Mouse (Mus musculus) forebrain, embryonic 14.5 days (tissue): ENCODE data around the gene Zfp428. TPM values are rescaled to one million over a fixed set of nuclear protein-coding genes. Genes with fewer than 3 reads are reported as not detected.
A peak's percentile ranks its signal among the peaks of the same experiment; 100 is the strongest.

ENCODE experiments used
- ATAC-seq: fragments of 200-750 bp; cut with Nextera tagmentation; 2 replicates; pipeline ENCODE4 v1.8.0; 2017; ENCODE audit warnings: mild to moderate bottlenecking, moderate library complexity
- DNase-seq: peaks from one replicate; pipeline ENCODE4 v3.0.0-alpha.2; 2015; ENCODE audit warnings: low spot score
- H3K27ac ChIP-seq: fragments of 300-500 bp; sonication (generic); 2 replicates; pipeline ENCODE4 v1.5.1; 2014; ENCODE audit warnings: low read depth, mild to moderate bottlenecking, control low read depth, low read length, moderate library complexity
- H3K27me3 ChIP-seq: fragments of 300-500 bp; sonication (generic); replicated peaks from 2 replicates; pipeline ENCODE4 v1.6.1; 2014; ENCODE audit warnings: low read length, control low read depth, mixed read lengths; ENCODE audit not compliant: control insufficient read depth, insufficient read depth
- H3K36me3 ChIP-seq: fragments of 300-500 bp; sonication (generic); 2 replicates; pipeline ENCODE4 v1.6.1; 2014; ENCODE audit warnings: low read length, control low read depth; ENCODE audit not compliant: control insufficient read depth, insufficient read depth
- H3K4me1 ChIP-seq: fragments of 300-500 bp; sonication (generic); 2 replicates; pipeline ENCODE4 v1.6.1; 2014; ENCODE audit warnings: antibody characterized with exemption, low read length, control low read depth; ENCODE audit not compliant: control insufficient read depth, insufficient read depth
- H3K4me2 ChIP-seq: fragments of 300-500 bp; sonication (generic); 2 replicates; pipeline ENCODE4 v1.6.1; 2014; ENCODE audit warnings: mild to moderate bottlenecking, control low read depth, low read length
- H3K4me3 ChIP-seq: fragments of 300-500 bp; sonication (generic); 2 replicates; pipeline ENCODE4 v1.5.1; 2014; ENCODE audit warnings: low read depth, low read length, control low read depth
- H3K9ac ChIP-seq: fragments of 300-500 bp; sonication (generic); 2 replicates; pipeline ENCODE4 v1.6.1; 2014; ENCODE audit warnings: mild to moderate bottlenecking, low read length, control low read depth, moderate library complexity
- H3K9me3 ChIP-seq: fragments of 300-500 bp; sonication (generic); replicated peaks from 2 replicates; pipeline ENCODE4 v1.6.1; 2016; ENCODE audit warnings: low read length, control low read depth, mixed read lengths; ENCODE audit not compliant: control insufficient read depth
- WGBS: fragments of 180-500 bp; shearing (Covaris S2); extraction: QIAGEN DNeasy Blood & Tissue Kit; methylation state at CpG from one replicate; pipeline ENCODE4 v1.1.7; 2014; 5-methylcytosine and 5-hydroxymethylcytosine counted together
- polyA plus RNA-seq: library from polyadenylated mRNA; unstranded; fragments of >200 nt; fragmentation: Nextera tagmentation; extraction: Ambion mirVana; gene quantifications from 2 replicates; pipeline ENCODE4 v1.2.1, GENCODE M21; 2014

The Zfp428 gene
- polyA plus RNA-seq, 1 experiment from 2014 or later, result 178 TPM

DNA sequence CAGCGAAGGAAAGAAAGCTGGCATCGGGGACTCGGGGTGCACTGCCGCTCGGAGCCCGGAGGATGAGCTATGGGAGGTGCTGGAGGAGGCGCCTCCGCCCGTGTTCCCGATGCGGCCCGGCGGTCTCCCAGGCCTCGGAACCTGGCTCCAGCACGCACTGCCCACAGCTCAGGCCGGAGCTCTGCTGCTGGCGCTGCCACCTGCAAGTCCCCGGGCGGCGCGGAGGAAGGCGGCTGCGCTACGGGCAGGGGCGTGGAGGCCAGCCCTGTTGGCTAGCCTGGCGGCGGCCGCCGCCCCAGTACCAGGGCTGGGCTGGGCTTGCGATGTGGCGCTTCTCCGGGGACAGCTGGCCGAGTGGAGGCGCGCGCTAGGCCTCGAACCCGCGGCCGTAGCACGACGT is 27.0 kb downstream of the Zfp428 start:
- Histone ChIP-seq H3K4me1 (peaks cover 18% of the 10 kb centered on the region), H3K27ac (no peak overlapping the region), H3K36me3 (peaks cover 38% of the 10 kb centered on the region), H3K4me2 (peak overlapping the region; percentile 28; the same call in 1 of the 2 replicates), H3K4me3 (peak overlapping the region; percentile 10; the same call in 1 of the 2 replicates), H3K9ac (peak overlapping the region; percentile 32; the same call in 1 of the 2 replicates), H3K27me3 (no peaks in the 10 kb centered on the region), H3K9me3 (no peaks in the 10 kb centered on the region)
- WGBS, result 21% methylated on average over 42 of the region's 42 CpGs
- ATAC-seq, result no peak
- no peak for DNase-seq

DNA sequence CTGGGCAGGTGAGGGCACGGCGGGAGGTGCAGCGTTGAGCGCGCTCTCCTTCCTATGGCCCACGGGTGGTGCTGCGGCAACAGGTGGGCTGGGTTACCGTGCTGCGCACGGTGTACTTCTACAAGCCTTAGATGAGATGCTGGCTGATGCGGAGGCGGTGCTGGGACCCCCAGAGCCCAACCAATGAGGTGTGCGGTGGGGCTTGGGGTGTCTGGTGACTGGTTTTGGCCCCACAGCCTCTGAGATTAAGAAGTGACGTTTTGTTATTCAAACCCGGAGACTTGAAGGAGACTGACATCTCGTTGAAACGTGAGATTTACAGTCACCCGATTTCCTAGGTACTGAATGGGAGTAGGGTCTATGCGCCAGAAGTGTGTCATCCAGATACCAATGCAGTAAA is 27.5 kb downstream of the Zfp428 start:
- no peak overlapping the region for H3K27ac ChIP-seq
- WGBS, result 32% methylated on average over 19 of the region's 19 CpGs
- DNase-seq, result no peak
- peaks cover 18% of the 10 kb centered on the region for H3K4me1 ChIP-seq
- no peaks in the 10 kb centered on the region for H3K9me3 ChIP-seq
- no peak overlapping the region; the same call in 1 of the 2 replicates for H3K9ac ChIP-seq
- no peak for ATAC-seq
- H3K36me3 ChIP-seq, result peaks cover 38% of the 10 kb centered on the region
- H3K4me3 ChIP-seq, result no peak overlapping the region
- H3K27me3 ChIP-seq, result no peaks in the 10 kb centered on the region
- H3K4me2 ChIP-seq, result peak overlapping the region; percentile 28; the same call in 1 of the 2 replicates

DNA sequence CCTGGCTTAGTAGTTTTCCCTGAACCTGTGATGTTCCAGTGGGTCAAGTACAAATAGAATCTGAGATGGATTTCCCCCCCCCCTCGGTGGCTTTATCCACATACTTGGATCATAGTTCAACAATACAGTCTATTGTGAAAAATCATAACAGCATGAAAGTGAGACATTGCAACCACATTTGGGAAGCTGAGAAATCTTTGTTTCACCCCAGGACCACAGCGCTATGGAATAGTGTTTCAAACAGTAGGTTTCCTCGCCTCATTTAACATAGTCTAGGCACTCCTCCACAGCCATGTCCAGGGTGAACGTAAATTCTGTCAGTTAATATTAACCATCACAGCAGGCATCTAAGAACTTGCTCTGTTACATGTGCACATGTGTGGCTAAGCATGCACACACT is 30.3 kb downstream of the Zfp428 start:
- DNase-seq, result no peak
- H3K9me3 ChIP-seq, result no peaks in the 10 kb centered on the region
- no peak overlapping the region for H3K9ac ChIP-seq
- WGBS, result 80% methylated on average over 4 of the region's 4 CpGs
- H3K4me1 ChIP-seq, result peaks cover 11% of the 10 kb centered on the region
- H3K36me3 ChIP-seq, result peaks cover 38% of the 10 kb centered on the region
- H3K27ac ChIP-seq, result no peak overlapping the region
- no peak overlapping the region for H3K4me3 ChIP-seq
- no peaks in the 10 kb centered on the region for H3K27me3 ChIP-seq
- ATAC-seq, result no peak
- H3K4me2 ChIP-seq, result no peak overlapping the region

DNA sequence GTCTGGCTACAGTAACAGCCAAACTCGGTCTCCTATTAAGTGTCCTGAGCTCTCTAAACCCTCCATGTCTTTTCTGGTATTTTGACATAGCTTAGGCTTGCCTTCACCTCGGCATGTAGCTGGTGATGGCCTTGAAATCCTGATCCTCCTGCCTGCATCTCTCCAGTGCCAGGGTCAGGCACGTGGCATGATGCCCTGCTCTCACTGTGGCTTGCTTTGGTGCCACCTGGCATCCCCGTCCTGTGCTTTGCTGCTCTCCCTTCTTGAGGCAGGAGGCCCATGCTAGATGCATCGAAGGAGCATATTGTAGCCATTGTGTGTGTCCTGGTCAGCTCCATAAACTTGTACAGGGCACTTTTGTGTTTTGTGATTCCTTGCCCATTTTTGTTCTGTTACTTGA is 30.8 kb downstream of the Zfp428 start:
- DNase-seq (no peak), ATAC-seq (no peak)
- WGBS, result 81% methylated on average over 5 of the region's 5 CpGs
- Histone ChIP-seq H3K27me3 (no peaks in the 10 kb centered on the region), H3K4me3 (no peak overlapping the region), H3K36me3 (peaks cover 38% of the 10 kb centered on the region), H3K4me2 (no peak overlapping the region), H3K4me1 (peaks cover 6% of the 10 kb centered on the region), H3K9ac (no peak overlapping the region), H3K27ac (no peak overlapping the region), H3K9me3 (no peaks in the 10 kb centered on the region)

DNA sequence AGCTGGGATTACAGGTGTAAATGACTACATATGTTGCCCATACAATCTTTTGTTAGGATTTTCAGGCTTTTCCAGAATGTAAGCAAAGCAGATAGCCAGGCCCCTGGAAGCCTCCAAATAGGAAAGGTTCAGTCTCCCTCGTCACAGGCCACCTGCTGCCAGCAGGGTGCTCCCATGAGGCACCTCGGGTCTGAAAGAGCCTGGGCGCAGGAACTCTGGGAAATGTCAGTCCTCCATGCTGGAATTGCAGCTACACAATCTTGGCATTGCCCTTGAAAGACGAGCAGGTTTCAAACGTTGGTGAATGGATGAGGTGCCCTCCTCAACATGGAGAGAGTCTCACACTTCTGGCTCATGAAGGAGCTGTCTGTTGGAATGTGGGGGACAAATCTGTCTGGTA is 31.3 kb downstream of the Zfp428 start:
- DNase-seq (no peak), ATAC-seq (no peak)
- no peaks in the 10 kb centered on the region for H3K27me3 ChIP-seq
- H3K36me3 ChIP-seq, result peaks cover 34% of the 10 kb centered on the region
- peaks cover 5% of the 10 kb centered on the region for H3K4me1 ChIP-seq
- 49% methylated on average over 5 of the region's 5 CpGs for WGBS
- H3K4me2 ChIP-seq, result no peak overlapping the region
- no peak overlapping the region for H3K27ac ChIP-seq
- H3K4me3 ChIP-seq, result no peak overlapping the region
- 0 out of 2 replicates have a peak overlapping the region, but pooled peaks have one; percentile 10 for H3K9ac ChIP-seq
- H3K9me3 ChIP-seq, result no peaks in the 10 kb centered on the region

DNA sequence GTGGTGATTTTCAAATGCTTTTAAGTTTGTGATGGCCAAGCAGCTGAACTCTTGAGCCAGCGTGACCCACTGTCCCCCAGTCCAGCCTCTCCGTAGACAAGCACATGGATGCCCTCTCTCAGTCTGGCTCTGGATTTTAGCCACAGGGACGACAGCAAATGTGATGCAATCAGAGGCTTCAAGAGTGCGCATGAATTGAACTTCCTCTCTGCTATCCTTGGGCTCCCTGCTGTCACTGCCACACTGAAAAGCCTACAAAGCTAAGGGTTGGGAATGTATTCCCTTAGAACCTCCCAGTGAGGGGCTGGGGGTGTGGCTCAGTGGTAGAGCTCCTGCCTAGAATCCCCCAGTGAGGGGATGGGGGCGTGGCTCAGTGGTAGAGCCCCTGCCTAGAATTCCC is 31.9 kb downstream of the Zfp428 start:
- Histone ChIP-seq H3K36me3 (peaks cover 29% of the 10 kb centered on the region), H3K9ac (no peak overlapping the region), H3K4me3 (no peak overlapping the region), H3K9me3 (no peaks in the 10 kb centered on the region), H3K27ac (no peak overlapping the region), H3K27me3 (no peaks in the 10 kb centered on the region), H3K4me2 (no peak overlapping the region), H3K4me1 (peaks cover 5% of the 10 kb centered on the region)
- 73% methylated on average over 5 of the region's 5 CpGs for WGBS
- DNase-seq (no peak), ATAC-seq (no peak)

DNA sequence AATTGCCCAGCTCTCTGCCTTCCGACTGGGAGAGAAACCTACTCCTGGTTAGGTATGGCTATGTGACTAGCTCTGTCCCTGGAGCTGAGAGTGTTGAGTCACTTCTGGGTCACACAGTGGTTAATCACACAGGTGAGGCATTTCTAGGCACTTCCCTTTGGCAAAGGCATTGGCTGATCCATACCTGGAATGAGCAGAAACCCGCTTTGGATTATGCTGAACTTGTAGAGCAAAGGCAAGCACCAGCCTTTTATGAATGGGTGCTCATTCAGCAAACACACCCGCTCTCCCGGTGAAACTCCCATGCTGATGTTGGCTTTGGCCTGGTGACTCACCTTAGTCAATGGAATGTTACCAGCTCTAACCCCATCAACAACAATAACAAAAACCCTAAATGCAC is 32.9 kb downstream of the Zfp428 start:
- Histone ChIP-seq H3K27me3 (no peaks in the 10 kb centered on the region), H3K4me2 (no peak overlapping the region), H3K27ac (no peak overlapping the region), H3K9ac (no peak overlapping the region), H3K36me3 (peaks cover 19% of the 10 kb centered on the region), H3K9me3 (no peaks in the 10 kb centered on the region), H3K4me3 (no peak overlapping the region), H3K4me1 (no peaks in the 10 kb centered on the region)
- ATAC-seq (no peak), DNase-seq (no peak)
- WGBS, result 96% methylated on average over 4 of the region's 4 CpGs

DNA sequence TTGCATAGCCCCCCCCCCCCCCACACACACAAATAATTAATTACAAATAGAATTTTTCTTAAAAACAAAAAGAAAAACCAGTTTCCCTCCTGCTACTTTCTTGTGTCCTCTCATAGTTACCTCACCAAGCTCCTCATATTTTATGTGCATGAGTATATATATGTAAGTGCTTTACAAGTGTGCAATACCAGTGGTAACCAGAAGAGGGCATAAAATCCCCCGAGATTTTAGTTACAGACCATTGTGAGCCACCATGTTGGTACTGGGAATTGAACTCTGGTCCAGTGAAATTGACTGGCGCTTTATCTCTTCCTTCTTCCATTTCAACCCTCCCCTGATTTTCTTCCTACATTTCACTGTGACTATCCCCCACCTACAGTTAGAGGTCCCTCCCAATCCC is 37.7 kb downstream of the Zfp428 start:
- H3K4me3 ChIP-seq, result no peak overlapping the region
- no peaks in the 10 kb centered on the region for H3K9me3 ChIP-seq
- H3K4me1 ChIP-seq, result peaks cover 8% of the 10 kb centered on the region
- no peak overlapping the region for H3K9ac ChIP-seq
- H3K27me3 ChIP-seq, result no peaks in the 10 kb centered on the region
- WGBS, result 87% methylated on average over 2 of the region's 2 CpGs
- no peaks in the 10 kb centered on the region for H3K36me3 ChIP-seq
- DNase-seq, result no peak
- no peak for ATAC-seq
- H3K27ac ChIP-seq, result no peak overlapping the region
- H3K4me2 ChIP-seq, result no peak overlapping the region

DNA sequence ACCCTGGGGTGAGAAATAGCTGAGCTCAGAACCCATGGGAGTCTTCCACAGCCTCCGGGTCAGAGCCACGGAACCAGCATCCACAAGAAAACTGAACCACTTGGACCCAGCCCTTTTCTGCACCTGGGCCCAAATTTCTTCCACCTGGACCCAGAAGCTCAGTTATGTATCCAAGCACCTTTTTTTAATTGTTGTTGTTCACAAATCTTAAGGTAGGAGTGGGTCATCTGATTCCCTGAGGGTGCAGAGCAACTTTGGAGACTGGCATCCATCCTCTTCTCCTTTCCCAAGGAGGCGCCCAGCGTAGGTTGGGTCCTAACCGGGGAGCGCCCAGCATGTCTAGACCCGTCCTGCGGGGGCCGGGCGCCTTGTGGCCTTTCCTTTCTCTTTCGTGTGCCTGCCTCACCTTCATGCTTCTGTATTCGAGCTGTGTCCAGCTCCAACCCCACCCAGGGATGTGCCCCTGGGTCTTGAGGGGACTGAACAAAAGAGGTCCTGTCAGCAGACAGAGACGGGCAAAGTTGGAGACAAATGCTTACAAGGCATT is 39.3 kb downstream of the Zfp428 start, which contains the start of the genes Pinlyp and Xrcc1:
Gene Pinlyp (minus strand): TSS at position 51 of the 547 bp plus-strand sequence.
Gene Xrcc1 (plus strand): TSS at position 222 of the 547 bp plus-strand sequence.
- peak within 1 kb of the TSS; percentile 56 for H3K4me2 ChIP-seq
- 33% methylated on average over 13 of the region's 13 CpGs for WGBS
- ATAC-seq (peak; percentile 13), DNase-seq (no peak)
- no peaks in the 10 kb centered on the region for H3K9me3 ChIP-seq
- peaks cover 8% of the 10 kb centered on the region for H3K4me1 ChIP-seq
- H3K27me3 ChIP-seq, result no peaks in the 10 kb centered on the region
- H3K9ac ChIP-seq, result peak within 1 kb of the TSS; percentile 79
- H3K27ac ChIP-seq, result peak within 1 kb of the TSS; percentile 52
- peaks cover 9% of the 10 kb centered on the region; the same call in 1 of the 2 replicates for H3K36me3 ChIP-seq
- H3K4me3 ChIP-seq, result peak within 1 kb of the TSS; percentile 81
